Mouse (Mus musculus) megakaryocyte, adult 5-6 weeks (primary cell): ENCODE results near the gene Glis1. TPM values are rescaled to one million over a fixed set of nuclear protein-coding genes. Genes with fewer than 3 reads are reported as not detected.
A peak's percentile ranks its signal among the peaks of the same experiment; 100 is the strongest.

ENCODE experiments used
- ATAC-seq: 2 replicates; pipeline ENCODE4 v1.8.0; 2016; ENCODE audit warnings: mild to moderate bottlenecking, inconsistent platforms; ENCODE audit not compliant: poor library complexity, severe bottlenecking
- total RNA-seq, 2 experiments: library from RNA; stranded (forward) in 1 of 2; stranded (reverse) in 1 of 2; fragments of 153-499, 151-499 nt in 1 of 2; fragments of 221-1000, 200-1000 nt in 1 of 2; gene quantifications; 2 replicates each; pipeline versions ENCODE4 v1.2.3 to v1.2.4; 2015 to 2017

Gene Glis1
- 0.07 and 0.85 TPM in 2 replicates for total RNA-seq (2015)
- 0.04 TPM in 1 of 2 replicates, not detected in the other for total RNA-seq (2017)

- 0 out of 2 replicates have a peak, but pooled peaks have one; percentile 30 for ATAC-seq
These were observed at the start of gene Glis1 for GRCm38 (mm10) chr4:107434356-107435237. Glis1 (plus strand) TSS chr4:107434591.

DNA sequence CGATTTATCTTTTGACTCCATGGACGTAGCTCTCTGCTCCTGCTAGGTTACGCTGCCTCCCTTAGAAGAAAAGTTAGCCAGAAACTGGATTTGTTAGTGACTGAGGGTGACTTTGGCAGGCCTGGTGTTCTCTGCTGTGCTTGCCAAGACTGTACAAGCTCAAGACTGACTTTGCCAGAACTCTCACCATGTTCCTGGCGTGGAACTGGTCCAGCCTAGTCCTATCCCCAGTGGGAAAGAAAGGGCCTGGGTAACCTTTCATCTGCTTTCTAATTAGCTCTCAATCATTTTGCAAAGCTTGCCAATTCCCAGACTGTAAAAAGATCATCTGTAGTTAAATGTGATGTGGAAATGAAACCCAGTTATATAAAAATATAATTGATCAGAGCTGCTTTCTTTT is 47.4 kb upstream of the Glis1 start:
- no peak for ATAC-seq

- ATAC-seq: no peak
These were observed 46.9 kb upstream of the Glis1 start for GRCm38 (mm10) chr4:107387465-107387864.

- ATAC-seq: no peak
These were observed 46.1 kb upstream of the Glis1 start for GRCm38 (mm10) chr4:107388291-107388690.

- ATAC-seq: no peak
These were observed 45.0 kb upstream of the Glis1 start for GRCm38 (mm10) chr4:107389345-107389744.

- no peak for ATAC-seq
These were observed 40.6 kb upstream of the Glis1 start for GRCm38 (mm10) chr4:107393771-107394170.

- no peak for ATAC-seq
These were observed 14.2 kb upstream of the Glis1 start for GRCm38 (mm10) chr4:107420202-107420601.

GRCm38 (mm10) chr4:107421711-107422110 is 12.7 kb upstream of the Glis1 start:
- no peak for ATAC-seq

GRCm38 (mm10) chr4:107422176-107422575 is 12.2 kb upstream of the Glis1 start:
- no peak for ATAC-seq

GRCm38 (mm10) chr4:107425616-107426015 is 8.8 kb upstream of the Glis1 start:
- ATAC-seq: no peak

GRCm38 (mm10) chr4:107426631-107427030 is 7.8 kb upstream of the Glis1 start:
- ATAC-seq: no peak

DNA sequence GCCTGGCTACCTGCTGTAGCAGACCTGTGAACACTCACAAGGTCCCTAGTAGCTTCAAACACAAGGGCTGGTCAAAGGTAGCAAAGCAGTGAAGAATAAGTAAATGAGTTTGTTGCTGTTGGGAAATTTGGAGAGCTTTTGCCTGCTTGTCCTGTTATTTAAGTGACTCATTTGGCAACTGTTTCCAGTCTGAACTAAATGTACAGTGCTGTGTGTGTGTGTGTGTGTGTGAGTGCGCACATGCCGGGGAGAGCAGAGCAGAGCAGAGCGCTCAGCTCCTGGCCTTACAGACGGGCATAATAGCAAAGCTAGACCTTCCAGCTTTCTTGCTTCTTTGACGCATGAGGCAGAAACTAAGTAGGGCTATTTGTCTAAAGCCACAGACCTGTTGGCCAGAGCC is 1.7 kb upstream of the Glis1 start:
- no peak for ATAC-seq

GRCm38 (mm10) chr4:107433998-107434355 is 414 bp upstream of the Glis1 start:
- no peak for ATAC-seq

GRCm38 (mm10) chr4:107435238-107435946 is 1.0 kb downstream of the Glis1 start:
- ATAC-seq: no peak

DNA sequence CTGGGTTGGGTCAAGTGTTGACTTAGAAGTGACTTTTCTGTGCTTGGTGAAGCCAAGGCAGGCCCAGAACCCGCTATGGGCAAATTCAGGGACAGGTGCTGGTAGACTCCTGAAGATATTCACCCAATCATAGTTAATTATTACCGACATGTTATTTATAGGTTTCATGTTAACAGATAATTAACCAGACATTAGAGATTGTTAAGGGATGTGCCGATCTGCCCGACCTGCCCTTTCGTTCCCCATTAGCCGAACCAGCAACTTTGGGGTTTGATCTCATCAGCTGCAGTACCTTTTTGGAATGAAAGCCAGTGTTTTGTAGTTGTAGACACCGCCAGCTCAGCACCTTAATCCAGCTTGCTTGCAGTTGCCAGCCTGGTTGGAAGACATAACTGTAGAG is 2.1 kb downstream of the Glis1 start:
- no peak for ATAC-seq

DNA sequence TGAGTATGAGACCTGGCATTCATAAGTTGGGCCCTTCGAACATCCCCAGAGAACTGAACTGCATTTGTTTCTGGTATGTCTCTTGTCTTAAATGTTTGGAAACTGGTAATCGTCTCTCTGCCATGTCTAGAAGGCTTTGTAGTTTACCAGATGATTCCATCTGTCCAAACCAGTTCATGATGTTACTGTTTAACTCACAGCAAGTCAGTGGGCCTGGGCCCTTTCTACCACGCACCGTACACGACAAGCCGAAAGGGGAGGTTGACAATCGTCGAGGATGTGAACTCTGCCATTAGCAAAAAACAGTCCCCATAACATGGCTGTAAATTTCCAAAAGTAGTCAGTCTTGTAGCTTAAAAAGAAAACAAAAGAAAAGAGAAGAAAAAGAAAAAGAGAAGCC is 4.3 kb downstream of the Glis1 start:
- ATAC-seq: no peak

DNA sequence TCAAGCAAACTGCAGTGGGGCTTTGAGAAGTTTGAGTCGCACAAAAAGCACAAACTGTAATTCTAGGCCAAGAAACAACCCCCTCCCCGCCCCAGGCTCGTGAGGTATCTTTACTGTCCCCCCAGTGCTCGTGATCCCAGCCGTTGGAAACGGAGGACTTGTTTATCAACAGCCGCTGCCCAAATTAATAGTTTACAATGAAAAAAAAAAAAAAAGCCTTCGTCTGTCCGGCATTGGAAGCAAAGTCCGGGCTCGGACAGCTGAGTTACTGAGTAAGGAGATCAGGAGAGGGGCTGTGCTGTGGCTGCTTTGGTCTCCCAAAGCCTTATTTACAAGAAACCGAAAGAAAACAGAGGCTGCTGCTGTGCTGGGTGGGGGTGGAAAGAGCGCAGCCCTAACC is 5.9 kb downstream of the Glis1 start:
- ATAC-seq: no peak

- ATAC-seq: no peak
These were observed 7.9 kb downstream of the Glis1 start for GRCm38 (mm10) chr4:107442288-107442687.

DNA sequence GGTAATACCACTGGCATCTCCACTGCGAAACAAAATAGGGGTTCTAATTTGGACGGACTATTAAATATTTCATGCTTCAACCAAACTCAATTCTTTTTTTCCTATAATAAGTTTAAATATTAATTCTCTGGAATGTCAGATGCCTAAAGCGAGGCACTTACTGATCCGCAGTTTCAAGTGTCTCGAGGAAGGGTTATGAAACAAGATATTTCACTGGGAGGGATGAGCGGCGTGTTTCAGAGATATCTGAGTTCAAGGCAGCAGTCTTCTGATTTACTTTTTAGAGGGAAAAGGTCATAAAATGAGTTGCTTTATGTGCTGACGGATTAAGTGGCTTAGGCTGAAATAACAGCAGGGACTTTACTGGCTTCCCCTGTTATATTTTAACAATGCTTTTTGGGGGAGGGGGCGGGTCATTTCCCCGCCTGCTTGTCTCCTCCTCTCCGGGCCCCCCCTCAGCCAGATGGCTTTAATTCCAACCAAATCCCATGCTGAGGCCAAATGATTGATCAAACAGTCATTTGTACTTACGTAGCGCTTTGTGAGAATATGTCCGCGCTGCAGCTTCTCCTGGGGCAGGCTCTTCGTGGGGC is 8.6 kb downstream of the Glis1 start:
- ATAC-seq: no peak

DNA sequence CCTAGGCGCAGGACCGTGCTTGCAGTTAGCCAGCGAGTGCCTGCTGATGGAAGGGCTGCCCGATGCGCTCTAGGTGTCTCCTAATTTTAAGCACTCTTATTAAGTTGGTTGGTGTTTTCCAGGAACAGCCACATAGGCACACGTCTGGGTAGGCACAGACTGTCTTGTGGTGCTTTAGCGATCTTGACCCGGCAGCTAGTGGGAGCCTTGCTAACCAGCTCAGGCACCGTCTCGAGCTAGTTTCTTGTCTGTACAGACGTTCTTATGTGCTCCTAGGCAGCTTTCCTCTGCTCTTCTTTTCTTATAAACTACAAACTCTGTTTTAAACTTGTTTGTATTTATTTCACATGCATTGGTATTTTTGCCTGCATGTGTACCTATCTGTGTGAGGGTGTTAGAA is 9.2 kb downstream of the Glis1 start:
- ATAC-seq: no peak

- no peak for ATAC-seq
These were observed 14.1 kb downstream of the Glis1 start for GRCm38 (mm10) chr4:107448481-107448880.

DNA sequence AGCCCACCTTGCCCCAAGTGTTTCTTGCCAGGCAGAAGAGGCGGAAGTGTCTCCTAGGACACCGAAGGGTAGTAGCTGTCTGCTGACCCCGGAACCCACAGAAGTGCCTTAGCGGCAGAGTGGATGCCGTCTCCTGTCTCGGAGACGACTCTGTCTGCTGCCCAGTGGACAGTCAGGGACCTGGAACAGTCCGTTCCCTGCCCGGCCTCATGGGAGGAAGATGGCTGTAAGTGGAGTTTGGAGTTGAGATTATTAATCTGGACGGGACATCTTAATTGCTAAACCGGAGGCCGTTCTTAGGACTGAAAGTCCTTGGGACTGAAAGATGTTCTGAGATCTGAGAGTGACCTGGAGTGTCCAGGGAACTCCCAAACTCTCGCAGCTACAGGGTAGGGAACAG is 15.1 kb downstream of the Glis1 start:
- ATAC-seq: no peak
